Mouse (Mus musculus) kidney, adult 8-10 months (tissue): ENCODE measurements around the gene Dennd6b.
A peak's percentile ranks its signal among the peaks of the same experiment; 100 is the strongest.

Source experiments
- DNase-seq, 2 experiments: peaks; one replicate each; pipeline ENCODE4 v3.0.0; 2022

The Dennd6b gene

DNA sequence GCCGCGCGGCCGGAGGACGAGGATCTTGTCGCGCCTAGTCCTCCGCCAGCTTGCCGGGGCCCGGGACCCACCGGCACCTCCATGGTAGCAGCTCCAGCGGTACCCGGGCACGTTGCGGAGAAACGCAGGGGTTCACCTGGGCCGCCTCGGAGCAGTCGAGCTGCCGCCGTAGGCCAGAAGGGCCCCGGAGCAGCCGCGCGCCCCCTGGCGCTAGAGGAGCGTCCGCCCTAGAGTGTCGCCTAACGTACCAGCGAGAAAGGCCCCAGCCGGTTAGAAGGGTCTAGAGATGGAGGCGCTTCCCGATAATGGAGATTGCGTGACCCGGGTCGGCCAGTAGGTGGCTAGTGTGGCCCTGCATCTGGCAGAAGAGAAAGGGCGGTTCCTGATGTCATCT is at the start of gene Dennd6b:
TSS of gene Dennd6b (minus strand) at position 184 of the 394 bp plus-strand sequence.
- peak; percentile 97 to 98 for DNase-seq

DNA sequence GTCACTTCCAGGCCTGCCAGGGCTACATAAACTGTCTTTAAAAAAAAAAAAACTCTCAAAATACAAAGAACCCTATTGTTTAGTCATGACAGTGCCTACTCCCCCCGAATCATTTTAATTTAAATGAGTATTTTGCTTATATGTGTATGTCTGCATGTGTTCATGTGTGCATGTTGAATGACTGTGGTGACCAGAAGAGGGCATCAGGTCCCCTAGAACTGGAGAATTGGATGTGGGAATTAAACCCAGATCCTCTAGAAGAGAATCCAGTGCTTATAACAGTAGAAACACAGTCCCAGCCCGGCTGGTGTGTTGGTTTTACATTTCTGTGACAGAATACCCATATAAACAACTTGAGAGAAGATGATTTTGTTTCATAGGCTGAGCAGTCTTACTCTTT is 44.7 kb upstream of the Dennd6b start:
- peak in 1 of 2 experiments; percentile 9 for DNase-seq

DNA sequence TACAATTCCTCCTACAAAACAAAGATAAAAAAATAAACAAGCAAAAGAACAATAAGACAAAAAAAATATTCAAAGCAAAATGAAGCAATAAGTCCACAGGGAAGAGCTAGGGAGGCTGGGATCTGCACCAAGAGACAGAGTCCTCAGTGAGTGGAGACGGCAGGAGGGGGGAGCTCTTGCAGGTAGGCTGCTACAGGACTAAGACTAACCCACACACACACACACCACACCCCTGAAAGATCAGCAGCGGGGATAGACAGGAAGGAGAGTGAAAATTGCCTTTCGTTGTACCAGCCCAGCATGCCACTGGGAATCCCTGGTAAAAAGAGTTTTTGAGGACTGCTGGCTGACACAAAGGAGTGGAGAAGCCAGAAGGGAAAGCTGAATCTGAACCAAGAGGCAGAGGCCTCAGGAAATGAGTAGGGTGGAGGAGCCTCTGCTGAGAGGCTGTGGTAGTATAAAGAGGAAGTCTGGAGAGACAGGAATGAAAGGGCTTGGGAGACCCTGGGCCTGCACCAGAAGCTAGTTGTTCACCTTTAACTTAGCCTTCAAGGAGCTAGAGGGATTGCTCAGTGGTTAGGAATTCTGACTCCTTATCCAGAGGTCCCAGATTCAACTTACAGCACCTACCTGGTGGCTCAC is 43.6 kb upstream of the Dennd6b start:
- no peak for DNase-seq

DNA sequence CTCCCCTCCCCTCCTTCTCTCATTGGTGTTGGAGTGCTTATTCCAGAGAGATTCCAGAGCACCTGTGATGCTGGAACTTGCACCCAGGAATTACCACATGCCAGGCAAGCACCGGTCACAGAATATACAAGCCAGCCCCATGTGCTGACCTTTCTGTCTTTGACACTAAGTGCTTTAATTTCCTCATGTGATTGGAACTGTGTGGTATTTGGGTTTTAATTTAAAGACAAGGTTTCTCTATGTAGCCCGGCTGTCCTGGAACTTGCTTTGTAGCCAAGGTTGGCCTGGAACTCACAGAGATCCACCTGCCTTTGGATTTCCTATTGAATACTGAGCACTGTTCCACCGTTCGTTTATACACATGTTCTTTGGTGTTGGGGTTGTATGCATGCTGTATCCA is 37.8 kb upstream of the Dennd6b start:
- DNase-seq: no peak

DNA sequence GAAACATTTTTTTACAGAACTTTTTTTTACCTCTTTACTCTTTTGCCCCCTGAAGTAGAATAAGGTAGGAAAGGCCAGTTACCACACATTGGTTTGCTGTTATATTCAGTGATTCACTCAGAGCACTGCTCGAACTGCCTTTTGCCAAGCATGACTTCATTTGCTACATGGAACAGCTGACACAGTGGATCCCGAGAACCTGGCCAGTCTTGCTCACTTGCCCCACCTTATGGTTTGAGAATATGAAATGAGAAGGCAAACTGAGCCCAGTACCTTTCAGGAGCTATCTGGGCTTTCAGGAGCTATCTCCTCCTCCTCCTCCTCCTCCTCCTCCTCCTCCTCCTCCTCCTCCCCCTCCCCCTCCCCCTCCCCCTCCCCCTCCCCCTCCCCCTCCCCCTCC is 37.3 kb upstream of the Dennd6b start:
- peak; percentile 13 to 34 for DNase-seq

DNA sequence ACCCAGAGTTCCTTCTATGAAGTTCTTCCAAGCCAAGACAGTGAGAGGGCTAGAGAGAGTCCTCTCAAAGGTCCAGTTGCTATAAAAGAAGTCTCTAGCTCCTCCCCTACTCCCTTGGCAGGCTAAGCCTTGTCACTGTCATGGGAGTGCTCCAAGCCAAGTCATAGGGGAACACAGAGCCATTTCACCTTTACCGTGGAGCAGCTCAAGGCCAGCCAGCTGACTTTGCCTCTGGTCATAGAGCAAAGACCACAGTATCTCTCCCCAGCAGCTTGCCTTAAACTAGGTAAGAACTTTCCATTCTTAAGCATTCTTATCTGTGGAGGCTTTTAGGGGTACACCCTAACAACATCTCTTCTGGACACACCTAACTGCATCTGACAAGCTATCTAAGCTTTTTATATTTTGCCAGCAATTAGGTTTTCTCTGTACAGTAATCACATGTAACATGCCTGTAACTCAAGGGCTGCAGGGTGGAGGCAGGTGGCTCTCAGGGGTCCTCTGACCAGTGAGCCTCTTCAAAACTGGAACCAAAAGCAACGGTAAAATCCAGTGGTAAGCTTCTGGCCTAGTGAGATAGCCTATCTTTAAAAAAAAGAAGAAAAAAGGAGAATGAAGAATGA is 19.4 kb upstream of the Dennd6b start:
- DNase-seq: peak in 1 of 2 experiments; percentile 20

DNA sequence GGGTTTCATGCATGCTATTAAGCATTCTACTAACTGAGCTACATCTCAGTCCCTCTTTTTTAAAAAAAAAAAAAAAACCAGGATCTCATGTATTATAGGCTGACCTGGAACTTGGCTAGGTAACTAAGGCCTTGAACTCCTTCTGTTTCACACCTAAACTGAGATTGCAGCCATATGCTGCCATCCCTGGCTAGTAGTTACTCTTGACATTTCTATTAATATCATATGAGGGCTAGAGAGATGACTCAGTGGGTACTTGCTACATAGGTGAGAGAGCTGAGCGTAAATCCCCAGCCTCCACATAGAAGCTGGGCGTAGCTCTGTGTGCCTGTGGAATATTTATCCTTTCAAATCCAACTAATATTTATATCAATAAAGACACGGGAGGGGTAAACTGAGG is 18.7 kb upstream of the Dennd6b start:
- DNase-seq: no peak

DNA sequence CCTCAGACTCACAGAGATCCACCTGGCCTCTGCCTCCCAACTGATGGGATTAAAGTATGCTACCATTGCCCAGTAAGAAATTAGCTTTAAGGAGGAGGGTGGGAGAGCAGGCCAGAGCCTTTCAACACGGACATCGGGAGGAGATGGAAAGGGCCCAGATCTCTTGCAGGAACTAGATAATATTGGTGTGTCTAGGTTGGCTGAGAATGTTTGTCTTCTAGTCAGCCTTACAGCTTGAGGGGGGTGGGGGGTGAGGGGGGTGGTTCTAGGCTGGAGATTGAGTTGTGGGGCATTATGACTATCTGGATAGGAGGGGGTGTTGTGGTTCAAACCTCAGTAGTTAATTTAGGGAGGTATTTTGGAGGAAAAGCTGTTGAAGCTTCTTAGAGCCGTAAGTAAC is 17.2 kb upstream of the Dennd6b start:
- no peak for DNase-seq

DNA sequence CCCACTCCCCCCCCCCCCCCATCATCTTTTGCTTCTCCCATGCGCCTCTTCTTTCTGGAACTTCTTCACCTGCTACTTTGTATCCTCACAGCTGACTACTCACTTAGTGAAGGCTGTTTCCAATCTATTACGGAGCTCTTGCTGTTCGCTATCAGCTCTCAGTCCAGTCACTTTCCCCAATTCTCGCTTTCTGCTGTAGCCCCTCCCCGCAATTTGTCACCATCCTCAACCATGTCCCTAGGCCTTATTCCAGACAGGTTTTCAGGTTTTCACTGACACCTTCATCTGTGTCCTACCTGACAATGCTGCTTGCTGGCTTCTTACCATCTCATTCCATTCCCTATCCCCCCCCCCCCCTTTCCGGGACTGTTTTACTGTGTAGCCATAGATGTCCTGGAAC is 16.2 kb upstream of the Dennd6b start:
- no peak for DNase-seq

DNA sequence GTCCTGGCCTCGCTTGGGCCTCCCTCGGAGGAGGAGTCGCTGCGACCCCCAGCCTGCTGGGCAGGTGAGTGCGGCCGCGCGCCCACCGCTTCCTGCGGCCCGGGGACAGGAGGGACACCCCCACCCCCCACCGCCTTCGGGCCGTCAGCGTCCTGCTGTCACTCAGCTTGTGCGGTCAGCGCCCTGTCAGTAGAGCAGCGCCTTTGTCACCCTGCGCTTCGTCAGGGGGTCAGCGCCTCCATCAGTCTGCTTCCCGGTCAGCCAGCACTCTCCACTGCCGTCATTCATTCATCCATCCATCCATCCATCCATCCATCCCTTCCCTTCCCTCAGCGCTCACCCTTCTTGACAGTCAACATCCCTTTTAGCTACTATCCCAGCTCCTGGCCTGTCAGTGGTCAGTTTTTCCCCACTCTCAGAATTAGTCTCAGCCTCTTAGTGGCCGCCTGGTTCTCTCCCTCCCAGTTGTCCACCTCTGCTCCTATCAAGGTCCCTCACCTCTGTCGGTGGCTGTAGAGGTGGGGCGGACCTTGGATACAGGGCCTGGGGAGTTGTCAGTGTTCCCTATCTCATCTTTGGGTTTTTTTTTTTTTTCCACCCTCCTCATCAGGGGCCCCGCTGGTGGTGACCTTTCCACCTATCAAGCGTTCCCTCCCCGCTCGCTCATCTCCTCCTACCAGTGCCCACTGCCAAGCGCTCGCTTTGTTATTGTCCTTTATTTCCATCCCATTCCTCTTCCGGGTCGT is 15.6 kb upstream of the Dennd6b start:
- DNase-seq: peak; percentile 23 to 28

DNA sequence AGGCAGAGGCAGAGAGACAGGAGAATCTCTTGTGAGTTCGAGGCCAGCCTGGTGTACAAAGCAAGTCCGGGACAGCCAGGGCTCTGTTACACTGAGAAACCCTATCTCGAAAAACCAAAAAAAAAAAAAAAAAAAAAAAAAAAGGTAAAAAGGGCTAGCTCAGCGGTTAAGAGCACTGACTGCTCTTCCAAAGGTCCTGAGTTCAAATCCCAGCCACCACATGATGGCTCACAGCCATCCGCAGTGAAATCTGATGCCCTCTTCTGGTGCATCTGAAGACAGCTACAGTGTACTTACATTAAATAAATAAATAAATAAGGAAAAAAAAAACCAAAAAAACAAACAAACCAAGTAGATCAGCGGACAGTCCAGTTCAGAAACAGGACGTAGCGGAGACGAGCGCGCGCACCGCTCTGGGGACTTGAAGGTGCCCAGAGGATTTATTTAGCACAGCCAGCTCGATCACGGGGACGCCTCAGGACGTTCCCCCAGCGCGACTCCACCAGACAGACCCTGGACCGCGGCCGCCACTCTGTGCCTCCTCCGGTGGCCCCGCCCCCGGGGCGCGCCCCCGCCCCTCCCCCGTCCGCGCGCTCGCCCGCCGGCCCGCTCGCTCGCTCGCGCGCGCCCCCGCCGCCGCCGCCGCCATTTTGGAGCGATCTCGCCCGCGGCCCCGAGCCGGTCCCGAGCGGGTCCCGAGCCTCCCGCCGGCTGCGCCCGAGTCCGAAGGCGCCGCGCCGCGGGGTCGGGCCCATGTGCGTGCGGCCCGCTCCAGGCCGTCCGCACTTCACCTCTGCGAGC is 14.8 kb upstream of the Dennd6b start, which contains the start of gene Ppp6r2:
TSS of gene Ppp6r2 (plus strand) at position 639 of the 801 bp plus-strand sequence.
- DNase-seq: peak; percentile 73 to 74

DNA sequence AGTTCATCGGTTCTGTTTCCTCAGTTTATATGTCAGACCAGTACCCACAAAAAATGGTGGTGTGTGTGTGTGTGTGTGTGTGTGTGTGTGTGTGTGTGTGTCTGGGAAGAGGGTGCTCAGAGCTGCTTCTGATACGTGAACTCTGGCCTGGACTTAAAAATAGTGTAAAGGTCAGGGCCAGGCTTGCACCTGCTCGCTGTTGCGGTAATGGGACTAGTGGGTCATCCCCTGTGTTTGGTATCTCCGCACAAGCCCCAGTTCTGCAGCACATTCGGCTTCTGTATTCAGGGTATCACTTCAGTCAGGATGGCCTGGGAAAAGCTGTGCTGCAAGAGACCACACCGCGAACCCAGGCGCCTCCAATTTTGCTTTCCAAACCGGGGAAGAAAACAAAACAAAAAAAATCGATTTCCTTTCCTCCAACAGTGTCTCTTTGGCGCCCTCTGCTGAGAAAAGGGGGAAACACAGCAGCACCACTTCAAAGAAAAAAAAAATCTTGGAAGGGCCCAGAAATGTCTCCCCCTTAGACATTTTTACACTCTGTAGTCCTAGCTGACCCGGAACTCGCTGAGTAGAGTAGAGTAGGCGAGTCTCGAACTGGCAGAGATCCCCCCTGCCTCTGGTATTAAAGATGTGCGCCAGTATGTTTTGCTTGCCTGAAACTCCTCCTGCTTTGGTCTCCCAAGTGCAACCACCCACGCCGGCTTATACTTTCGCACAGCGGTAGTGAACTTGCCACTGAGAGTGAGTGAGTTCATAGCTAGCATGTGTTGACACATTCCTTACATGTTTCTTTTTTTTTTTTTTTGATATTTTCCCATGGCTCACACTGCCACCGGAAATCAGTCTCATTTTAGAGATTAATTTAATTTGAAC is 13.8 kb upstream of the Dennd6b start:
- DNase-seq: peak; percentile 87 to 92

DNA sequence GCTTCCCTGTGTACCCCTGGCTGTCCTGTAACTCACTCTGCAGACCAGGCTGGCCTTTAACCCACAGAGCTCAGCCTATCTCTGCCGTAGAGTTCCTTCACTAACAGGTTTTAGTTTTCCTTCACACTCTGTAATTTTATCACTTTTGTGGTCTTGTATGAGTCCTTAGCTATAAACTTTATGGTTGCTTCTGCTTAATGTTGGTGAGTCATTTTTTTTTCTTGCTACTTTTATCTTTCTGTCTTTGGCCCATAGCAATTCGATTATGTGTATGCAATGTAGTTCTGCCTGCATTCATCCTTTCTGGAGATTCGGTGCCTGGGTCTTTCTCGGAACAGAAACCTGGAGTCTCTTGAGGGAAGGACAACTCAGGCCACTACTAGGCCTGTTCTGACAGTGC is 11.2 kb upstream of the Dennd6b start:
- no peak for DNase-seq

DNA sequence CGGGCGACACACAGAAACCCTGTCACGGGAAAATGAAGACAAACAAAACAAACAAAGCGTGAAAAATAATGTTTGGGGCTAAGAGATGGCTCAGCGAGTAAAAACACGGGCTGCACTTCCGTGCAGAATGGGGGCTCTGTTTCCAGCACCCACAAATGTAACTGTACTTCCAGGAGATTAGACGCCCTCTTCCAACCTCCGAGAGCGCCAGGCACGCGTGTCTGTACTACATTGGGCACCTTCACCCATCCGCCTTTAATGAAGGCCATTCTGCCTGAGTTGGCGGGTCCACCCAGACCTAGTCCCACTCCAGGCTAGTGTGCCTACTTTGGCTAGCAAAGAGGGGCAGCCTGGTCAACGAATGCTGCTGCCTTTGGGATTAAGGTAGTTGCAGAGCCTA is 760 bp upstream of the Dennd6b start:
- no peak for DNase-seq

DNA sequence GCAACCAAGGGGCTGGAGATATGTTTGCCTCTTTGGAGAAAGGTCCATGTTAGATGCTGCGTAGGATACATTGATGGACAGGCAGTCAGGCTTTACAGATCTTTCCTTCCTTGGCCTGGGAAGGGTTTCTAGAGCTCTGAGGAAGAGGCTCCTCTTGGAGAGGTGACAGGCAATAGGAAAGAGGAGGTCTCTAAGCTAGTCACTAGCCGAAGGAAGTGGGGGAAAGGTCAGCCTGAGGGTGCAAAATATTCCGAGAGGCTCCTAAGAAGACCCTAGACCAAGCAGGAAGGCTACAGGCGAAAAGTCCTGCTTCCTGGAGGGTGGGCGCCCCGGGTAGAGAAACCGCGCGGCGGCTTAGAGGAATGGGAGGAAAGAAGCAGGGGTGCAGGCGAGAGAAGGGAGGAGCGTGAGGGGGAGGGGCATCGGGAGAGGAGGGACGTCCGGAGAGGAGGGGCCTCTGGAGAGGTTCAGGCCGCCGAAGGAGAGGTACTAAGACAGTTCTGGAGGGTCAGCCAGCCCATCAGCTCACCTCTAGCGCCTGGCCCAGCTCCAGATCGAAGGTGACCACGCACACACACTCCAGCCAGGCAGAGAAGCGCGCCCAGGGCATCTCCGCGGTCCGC is 495 bp downstream of the Dennd6b start:
- DNase-seq: peak; percentile 92 to 94

DNA sequence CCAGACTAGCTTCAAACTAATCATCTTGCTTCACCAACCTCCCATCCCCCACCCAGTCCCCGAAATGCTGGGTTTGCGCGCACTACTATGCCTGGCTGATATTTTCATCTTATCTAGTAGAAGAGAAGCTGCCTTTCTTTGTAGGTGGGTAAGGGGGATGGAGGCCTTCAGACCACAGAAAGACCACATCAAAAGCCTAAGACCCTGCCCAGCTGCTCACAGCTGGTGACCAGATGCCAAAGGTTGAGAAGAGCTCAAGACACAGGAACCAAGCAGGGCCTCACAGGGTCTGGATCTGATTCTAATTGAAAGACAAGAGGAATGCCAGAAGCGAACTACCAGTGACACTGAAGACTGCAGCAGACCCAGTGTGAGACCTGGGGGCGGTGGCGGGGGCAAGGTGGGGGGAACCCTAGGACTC is 1.0 kb downstream of the Dennd6b start:
- no peak for DNase-seq

DNA sequence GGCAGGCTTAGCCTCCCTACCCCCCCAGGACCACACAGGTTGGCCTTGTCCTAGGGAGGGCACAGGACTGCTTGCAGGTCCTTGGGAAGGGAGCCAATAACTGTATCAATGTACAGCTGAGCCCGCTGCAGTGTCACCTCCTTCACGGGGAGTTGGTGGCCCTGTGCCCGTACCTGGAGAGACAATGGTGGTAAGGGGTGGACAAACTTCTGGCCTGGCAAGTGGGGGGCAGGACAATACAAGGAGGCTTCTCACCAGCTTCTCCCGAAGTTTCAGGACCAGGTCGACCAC is 11.4 kb downstream of the Dennd6b start:
- no peak for DNase-seq

DNA sequence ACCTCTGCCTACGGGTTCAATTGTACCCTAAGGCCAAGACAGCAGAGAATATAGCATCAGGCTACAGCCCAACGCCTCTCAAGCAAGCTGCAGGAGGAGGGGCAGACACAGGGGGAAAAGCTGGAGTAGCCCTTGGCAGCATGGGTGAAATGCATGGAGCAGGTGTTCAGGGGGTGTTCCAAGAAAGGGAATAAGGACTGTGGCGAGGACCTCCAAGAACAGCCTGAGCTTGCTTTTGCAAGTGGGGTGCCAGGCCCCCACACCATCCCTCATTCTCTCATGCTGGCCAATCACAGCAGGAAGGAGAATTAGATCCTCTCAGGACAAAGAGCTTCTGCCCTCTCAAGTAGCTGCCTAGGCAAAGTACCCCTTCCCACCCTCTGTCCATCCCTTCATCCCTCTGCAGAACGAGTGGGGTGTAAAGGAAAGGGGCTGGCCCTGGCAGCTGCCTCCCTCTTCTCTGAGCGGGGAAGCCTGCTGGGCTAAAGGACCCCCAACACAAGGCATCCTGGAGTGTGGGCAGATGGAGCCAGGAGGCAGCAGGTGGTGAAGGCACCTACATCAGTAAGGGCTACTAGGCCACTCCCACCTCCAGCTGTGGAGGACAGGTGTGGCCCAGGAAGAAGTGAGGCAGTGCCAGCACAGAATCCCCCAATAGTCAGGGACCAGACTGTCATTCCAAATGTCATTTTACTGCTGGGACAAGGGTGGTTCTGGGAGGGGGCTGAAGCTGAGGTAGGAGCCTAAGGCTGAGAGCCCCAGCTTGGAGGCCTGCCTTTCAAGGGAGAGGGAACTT is 12.0 kb downstream of the Dennd6b start:
- DNase-seq: no peak

DNA sequence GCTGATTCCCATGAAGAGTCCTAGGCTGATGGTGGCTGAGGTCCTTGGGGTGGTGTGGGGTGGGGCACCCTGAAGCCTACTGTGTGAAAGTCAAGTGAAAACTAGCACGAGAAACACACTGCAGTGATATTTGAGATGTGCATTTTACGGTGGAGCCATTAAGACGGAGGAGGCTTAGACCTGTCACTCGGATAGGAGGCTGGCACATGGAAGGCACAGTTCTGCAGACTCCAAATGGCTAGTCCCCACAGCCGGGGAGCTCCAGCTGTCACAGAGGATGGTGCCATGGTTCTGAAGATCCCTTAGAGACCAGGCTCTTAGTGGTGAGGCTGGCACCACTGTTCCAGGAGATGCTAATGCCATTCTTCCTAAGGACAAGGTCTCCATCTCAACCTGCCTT is 13.5 kb downstream of the Dennd6b start:
- no peak for DNase-seq

DNA sequence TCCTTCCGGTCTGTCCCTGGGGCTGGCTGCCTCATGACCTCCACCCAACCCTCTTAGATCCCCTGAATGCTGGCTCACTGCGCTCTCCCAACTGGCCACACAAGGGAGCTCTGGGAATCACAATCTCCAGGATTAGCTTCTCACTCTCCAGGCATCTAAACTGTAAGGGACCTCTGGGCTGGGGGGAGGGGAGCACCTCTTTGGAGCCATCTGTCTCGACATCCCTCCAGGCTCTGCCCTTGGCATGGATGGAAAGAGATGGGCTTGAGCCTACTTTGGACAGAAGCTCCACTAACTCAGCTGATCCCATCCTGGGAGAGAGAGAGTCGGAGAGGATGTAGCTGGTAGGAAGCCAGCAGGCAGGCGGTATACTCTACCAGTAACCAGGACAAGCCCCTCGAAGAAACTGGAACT is 14.0 kb downstream of the Dennd6b start:
- DNase-seq: peak; percentile 56
